Mouse (Mus musculus): ENCODE measurements around the gene Intu.

GRCm38 (mm10) chr3:40510567-40510966 is 20.5 kb upstream of the Intu start:
- TF ChIP-seq CTCF (IDR thresholded peaks at IDR 0.05; ENCODE audit: control insufficient read depth, insufficient read depth, insufficient read length) (no peak), MAX (IDR thresholded peaks at IDR 0.05) (no peak), MYOG (IDR thresholded peaks at IDR 0.05; ENCODE audit: control insufficient read depth, extremely low read depth, insufficient read length) (no peak)

Measured in C2C12 (cell line).